Mouse (Mus musculus) stomach, postnatal 0 days (tissue): ENCODE data around the gene Olfr1032. TPM values are rescaled to one million over a fixed set of nuclear protein-coding genes. Genes with fewer than 3 reads are reported as not detected.
"Not testable (repeated sequence)": the region's sequence is repeated elsewhere in the genome, so short reads cannot be mapped to it uniquely, and the experiment has no call there.

ENCODE experiments used
- ATAC-seq: fragments of 200-750 bp; cut with Nextera tagmentation; 2 replicates; pipeline ENCODE4 v1.8.0; 2017; ENCODE audit not compliant: low FRiP score, low TSS enrichment
- DNase-seq: peaks from one replicate; pipeline ENCODE4 v3.0.0-alpha.2; 2016; ENCODE audit warnings: low spot score
- H3K27ac ChIP-seq: fragments of 300-500 bp; sonication (generic); replicated peaks from 2 replicates; pipeline ENCODE4 v1.5.1; 2014; ENCODE audit warnings: mild to moderate bottlenecking, control low read depth
- H3K27me3 ChIP-seq: fragments of 300-500 bp; sonication (generic); 2 replicates; pipeline ENCODE4 v1.6.1; 2014; ENCODE audit warnings: low read length; ENCODE audit not compliant: control insufficient read depth, insufficient read depth
- H3K36me3 ChIP-seq: fragments of 300-500 bp; sonication (generic); 2 replicates; pipeline ENCODE4 v1.6.1; 2014; ENCODE audit warnings: low read length, mixed read lengths; ENCODE audit not compliant: control insufficient read depth, insufficient read depth
- H3K4me1 ChIP-seq: fragments of 300-500 bp; sonication (generic); replicated peaks from 2 replicates; pipeline ENCODE4 v1.6.1; 2014; ENCODE audit warnings: antibody characterized with exemption; ENCODE audit not compliant: control insufficient read depth, insufficient read depth
- H3K4me2 ChIP-seq: fragments of 300-500 bp; sonication (generic); replicated peaks from 2 replicates; pipeline ENCODE4 v1.6.1; 2014; ENCODE audit warnings: low read depth, mild to moderate bottlenecking, control low read depth, moderate library complexity
- H3K4me3 ChIP-seq: fragments of 300-500 bp; sonication (generic); 2 replicates; pipeline ENCODE4 v1.5.1; 2014; ENCODE audit warnings: low read depth, low read length, control low read depth
- H3K9ac ChIP-seq: fragments of 300-500 bp; sonication (generic); 2 replicates; pipeline ENCODE4 v1.6.1; 2014; ENCODE audit warnings: mild to moderate bottlenecking, low read length, control low read depth, mixed read lengths
- H3K9me3 ChIP-seq: fragments of 300-500 bp; sonication (generic); 2 replicates; pipeline ENCODE4 v1.6.1; 2016; ENCODE audit warnings: low read length; ENCODE audit not compliant: control insufficient read depth
- CTCF ChIP-seq: IDR thresholded peaks from 2 replicates; pipeline ENCODE4 v1.5.1; 2016; ENCODE audit warnings: antibody characterized with exemption, low read depth, mild to moderate bottlenecking, moderate library complexity
- EP300 ChIP-seq: optimal IDR thresholded peaks from 2 replicates; pipeline ENCODE3; 2016; ENCODE audit warnings: antibody characterized with exemption
- polyA plus RNA-seq: library from polyadenylated mRNA; unstranded; fragments of >200 nt; fragmentation: Nextera tagmentation; extraction: Ambion mirVana; gene quantifications from 2 replicates; pipeline ENCODE4 v1.2.1, GENCODE M21; 2015

The Olfr1032 gene
- polyA plus RNA-seq, 1 experiment from 2014 or later = not detected

DNA sequence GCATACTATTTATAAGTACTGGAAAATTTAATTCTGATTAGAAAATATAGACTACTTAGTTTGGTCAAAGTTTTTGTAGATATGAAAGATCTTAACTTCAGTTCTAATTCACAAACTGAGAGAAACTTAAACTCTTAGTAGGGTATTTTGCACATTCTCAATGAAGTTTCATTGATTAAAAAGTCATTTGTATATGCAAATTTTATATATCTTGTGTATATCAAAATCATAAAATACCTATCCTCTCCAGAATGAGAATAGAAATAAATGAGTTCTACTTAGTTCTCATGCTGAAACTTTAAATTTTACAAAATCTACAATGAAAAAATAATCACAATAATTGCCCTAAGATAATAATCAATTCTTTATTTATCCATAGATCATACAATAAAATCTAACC lies 40.2 kb downstream of the Olfr1032 start, which contains the start of gene Olfr1034:
Olfr1034 (plus strand) TSS at position 301 of the 400 bp plus-strand sequence.
- no peak within 1 kb of the TSS for H3K27ac ChIP-seq
- H3K27me3 ChIP-seq = no peaks in the 10 kb centered on the region
- DNase-seq = no peak
- TF ChIP-seq CTCF (no peak), EP300 (no peak)
- no peak within 1 kb of the TSS for H3K4me2 ChIP-seq
- ATAC-seq = no peak
- no peak within 1 kb of the TSS for H3K4me3 ChIP-seq
- H3K4me1 ChIP-seq = no peaks in the 10 kb centered on the region
- no peaks in the 10 kb centered on the region for H3K9me3 ChIP-seq
- H3K36me3 ChIP-seq = no peaks in the 10 kb centered on the region
- H3K9ac ChIP-seq = no peak within 1 kb of the TSS

- not testable (repeated sequence) for H3K4me3 ChIP-seq, H3K9ac ChIP-seq, H3K4me2 ChIP-seq, ATAC-seq, DNase-seq, H3K27me3 ChIP-seq, H3K9me3 ChIP-seq, H3K27ac ChIP-seq, H3K36me3 ChIP-seq, H3K4me1 ChIP-seq
These were observed 45.4 kb downstream of the Olfr1032 start for GRCm38 (mm10) chr2:86050777-86051176.

Other genes with a start within 250 kb of the Olfr1032 start
- gene Olfr1012, start 242.8 kb upstream of the Olfr1032 start, polyA plus RNA-seq = not detected in 2 replicates
- gene Olfr1013, start 238.4 kb upstream of the Olfr1032 start, polyA plus RNA-seq = not detected in 2 replicates
- not detected in 2 replicates for gene Olfr1014, start 232.8 kb upstream of the Olfr1032 start, polyA plus RNA-seq
- not detected in 2 replicates for gene Olfr1015, start 223.5 kb upstream of the Olfr1032 start, polyA plus RNA-seq
- not detected in 2 replicates for gene Olfr1016, start 203.0 kb upstream of the Olfr1032 start, polyA plus RNA-seq
- not detected in 2 replicates for gene Olfr1018, start 187.1 kb upstream of the Olfr1032 start, polyA plus RNA-seq
- gene Olfr1019, start 160.1 kb upstream of the Olfr1032 start, polyA plus RNA-seq = not detected in 2 replicates
- not detected in 2 replicates for gene Olfr1020, start 158.5 kb upstream of the Olfr1032 start, polyA plus RNA-seq
- gene Olfr1022, start 136.9 kb upstream of the Olfr1032 start, polyA plus RNA-seq = not detected in 2 replicates
- not detected in 2 replicates for gene Olfr1023, start 119.9 kb upstream of the Olfr1032 start, polyA plus RNA-seq
- not detected in 2 replicates for gene Olfr1024, start 100.5 kb upstream of the Olfr1032 start, polyA plus RNA-seq
- not detected in 2 replicates for gene Olfr1025-ps1, start 90.3 kb upstream of the Olfr1032 start, polyA plus RNA-seq
- not detected in 2 replicates for gene Olfr1026, start 84.0 kb upstream of the Olfr1032 start, polyA plus RNA-seq
- not detected in 2 replicates for gene Olfr1028, start 55.1 kb upstream of the Olfr1032 start, polyA plus RNA-seq
- gene Olfr1029, start 31.6 kb upstream of the Olfr1032 start, polyA plus RNA-seq = not detected in 2 replicates
- gene Olfr1030, start 26.3 kb upstream of the Olfr1032 start, polyA plus RNA-seq = not detected in 2 replicates
- gene Olfr1031, start 15.2 kb upstream of the Olfr1032 start, polyA plus RNA-seq = not detected in 2 replicates
- 1.9 and 2.5 TPM in 2 replicates for gene Olfr1033, start 15.1 kb downstream of the Olfr1032 start, polyA plus RNA-seq
- 0.01 and 0.02 TPM in 2 replicates for gene Olfr1034, start 40.3 kb downstream of the Olfr1032 start, polyA plus RNA-seq
- not detected in 2 replicates for gene Olfr1036, start 68.5 kb downstream of the Olfr1032 start, polyA plus RNA-seq
- gene Olfr1037, start 81.8 kb downstream of the Olfr1032 start, polyA plus RNA-seq = not detected in 2 replicates
- gene Olfr1039, start 130.4 kb downstream of the Olfr1032 start, polyA plus RNA-seq = not detected in 2 replicates
- not detected in 2 replicates for gene Olfr1040, start 141.2 kb downstream of the Olfr1032 start, polyA plus RNA-seq
- 0.01 TPM in 1 of 2 replicates, not detected in the other for gene Olfr1042, start 156.3 kb downstream of the Olfr1032 start, polyA plus RNA-seq
- gene Olfr1043, start 162.0 kb downstream of the Olfr1032 start, polyA plus RNA-seq = not detected in 2 replicates
- not detected in 2 replicates for gene Olfr1044, start 172.3 kb downstream of the Olfr1032 start, polyA plus RNA-seq
- gene Olfr52, start 180.1 kb downstream of the Olfr1032 start, polyA plus RNA-seq = 0.05 TPM in 1 of 2 replicates, not detected in the other
- gene Olfr1045, start 197.5 kb downstream of the Olfr1032 start, polyA plus RNA-seq = not detected in 2 replicates
- gene Olfr1046, start 213.8 kb downstream of the Olfr1032 start, polyA plus RNA-seq = not detected in 2 replicates
- not detected in 2 replicates for gene Olfr1047, start 225.9 kb downstream of the Olfr1032 start, polyA plus RNA-seq
- not detected in 2 replicates for gene Olfr1048, start 234.7 kb downstream of the Olfr1032 start, polyA plus RNA-seq